Mouse (Mus musculus) bone marrow macrophage, adult 2 months (primary cell): Measurements from ENCODE around the gene Ppfibp1.

ENCODE experiments used
- CTCF ChIP-seq: IDR thresholded peaks from 2 replicates; pipeline ENCODE4 v1.5.1; 2012; ENCODE audit warnings: low read depth, mild to moderate bottlenecking, low read length, moderate library complexity
- POLR2A ChIP-seq: IDR thresholded peaks from 2 replicates; pipeline ENCODE4 v1.6.1; 2012; ENCODE audit warnings: mild to moderate bottlenecking, low read depth, low read length, borderline replicate concordance

DNA sequence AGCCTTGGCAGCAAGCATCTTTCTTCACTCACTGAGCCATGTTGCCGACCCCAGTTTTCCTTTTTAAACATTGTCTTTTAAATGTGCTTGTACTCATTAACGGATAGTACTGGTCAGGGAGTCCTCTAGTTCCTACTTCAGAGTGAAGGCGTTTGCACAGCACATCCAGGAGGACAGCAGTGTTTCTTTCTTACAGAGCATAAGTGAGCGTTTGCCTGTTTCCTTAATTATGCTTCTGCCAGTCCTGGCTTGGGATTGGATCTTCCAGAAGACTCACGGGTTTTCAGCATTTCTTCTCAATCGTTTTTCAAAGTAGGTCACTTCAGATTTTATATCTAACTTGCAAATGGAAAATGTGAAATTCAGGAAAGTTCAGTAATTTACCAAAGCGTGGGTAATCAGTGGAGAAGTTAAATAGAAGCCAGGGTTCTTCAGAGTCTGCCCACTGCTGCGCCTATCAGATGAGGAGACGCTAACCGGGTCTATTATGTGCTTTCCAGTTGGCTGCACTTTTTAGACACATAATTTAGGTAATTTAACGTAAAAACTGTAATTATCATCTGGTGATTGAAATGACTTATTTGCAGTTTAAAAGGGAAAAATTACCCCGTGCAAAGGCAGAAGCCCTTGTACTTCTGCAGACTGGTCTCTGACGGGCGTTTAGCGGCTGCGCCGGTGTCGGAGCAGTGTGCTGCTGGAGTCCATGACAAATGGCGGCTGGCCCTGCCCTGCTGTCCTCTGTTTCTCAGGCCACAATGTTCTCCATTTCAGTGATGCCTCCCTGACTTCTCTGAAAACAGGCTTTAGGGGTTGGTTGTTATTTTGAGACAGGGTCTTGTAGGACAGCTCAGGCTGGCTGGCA, 165.7 kb downstream of the Ppfibp1 start:
- TF ChIP-seq CTCF (no peak), POLR2A (no peak)
